Comparison of ENCODE assay signal across 8 mouse cellular contexts in genomic region chr2:145382908-145383770, GRCm38 (mm10).
DNase-seq lines count a peak whose midpoint lies in the region; ATAC-seq lines count a peak whose summit lies in the region.

No protein-coding gene starts in this region.

- no peak overlapping the region for H3K27ac ChIP-seq in midbrain, embryonic 13.5 days
- H3K27ac ChIP-seq in midbrain, embryonic 11.5 days (ENCODE audit: low read depth, low read length), result no peak overlapping the region

- WGBS in midbrain, embryonic 13.5 days, result 78% methylated on average over 13 of the region's 13 CpGs
- 81% methylated on average over 13 of the region's 13 CpGs for WGBS in midbrain, embryonic 11.5 days

- H3K4me3 ChIP-seq in midbrain, embryonic 13.5 days (replicated peaks), result no peak overlapping the region
- no peak overlapping the region for H3K4me3 ChIP-seq in midbrain, embryonic 11.5 days (ENCODE audit: low read depth, low read length)

- H3K4me2 ChIP-seq in midbrain, embryonic 13.5 days (replicated peaks), result no peak overlapping the region
- no peak overlapping the region for H3K4me2 ChIP-seq in midbrain, embryonic 11.5 days

- H3K9me3 ChIP-seq in midbrain, embryonic 13.5 days, result no peaks in the 10 kb centered on the region
- H3K9me3 ChIP-seq in midbrain, embryonic 11.5 days (ENCODE audit: control insufficient read depth, low read length), result no peaks in the 10 kb centered on the region

- DNase-seq in midbrain, embryonic 11.5 days (ENCODE audit: low spot score, missing footprints), result no peak
- peak; percentile 87 to 94 for DNase-seq in cerebellum, postnatal 25 days
- peak; percentile 34 to 36 for DNase-seq in layer of hippocampus, postnatal 36 days
- DNase-seq in right cerebral cortex, postnatal 25 days, result peak; percentile 56
- no peak for DNase-seq in spleen, postnatal 36 days (ENCODE audit: low spot score in 2 of 2)
- DNase-seq in heart, adult 8-10 months (ENCODE audit: low spot score), result no peak
- DNase-seq in urinary bladder, adult 18-20 months (ENCODE audit: low spot score in 2 of 2), result no peak

- peak; percentile 69 for ATAC-seq in midbrain, embryonic 13.5 days
- no peak for ATAC-seq in midbrain, embryonic 11.5 days (ENCODE audit: low FRiP score)

- no peaks in the 10 kb centered on the region for H3K4me1 ChIP-seq in midbrain, embryonic 13.5 days (replicated peaks)
- H3K4me1 ChIP-seq in midbrain, embryonic 11.5 days (ENCODE audit: control insufficient read depth, insufficient read depth, low read length), result no peaks in the 10 kb centered on the region

- no peak overlapping the region for H3K9ac ChIP-seq in midbrain, embryonic 13.5 days (replicated peaks)
- no peak overlapping the region for H3K9ac ChIP-seq in midbrain, embryonic 11.5 days (ENCODE audit: low read length)

- no peaks in the 10 kb centered on the region for H3K27me3 ChIP-seq in midbrain, embryonic 13.5 days
- H3K27me3 ChIP-seq in midbrain, embryonic 11.5 days (ENCODE audit: control insufficient read depth, insufficient read depth, low read length), result no peaks in the 10 kb centered on the region

- no peaks in the 10 kb centered on the region for H3K36me3 ChIP-seq in midbrain, embryonic 13.5 days
- no peaks in the 10 kb centered on the region for H3K36me3 ChIP-seq in midbrain, embryonic 11.5 days (ENCODE audit: control insufficient read depth, insufficient read depth, low read length)

Comparison
In these comparisons a context has a peak if more than half of its experiments do, and no peak if none do; other contexts are left out.
1. DNase-seq: peak in cerebellum, postnatal 25 days (2 of 2), layer of hippocampus, postnatal 36 days (2 of 2) and right cerebral cortex, postnatal 25 days (single experiment); none in midbrain, embryonic 11.5 days (single experiment), spleen, postnatal 36 days (0 of 2), heart, adult 8-10 months (single experiment) and urinary bladder, adult 18-20 months (0 of 2).